Mouse (Mus musculus) midbrain, embryonic 13.5 days (tissue): ENCODE results near the gene Itpripl1. TPM values are rescaled to one million over a fixed set of nuclear protein-coding genes. Genes with fewer than 3 reads are reported as not detected.
A peak's percentile ranks its signal among the peaks of the same experiment; 100 is the strongest.
"Not testable (repeated sequence)": the region's sequence is repeated elsewhere in the genome, so short reads cannot be mapped to it uniquely, and the experiment has no call there.

Source experiments
- ATAC-seq: fragments of 200-750 bp; cut with Nextera tagmentation; 2 replicates; pipeline ENCODE4 v1.8.0; 2017; ENCODE audit warnings: mild to moderate bottlenecking, moderate TSS enrichment, moderate library complexity
- H3K27ac ChIP-seq: fragments of 300-500 bp; sonication (generic); 2 replicates; pipeline ENCODE4 v1.5.1; 2015; ENCODE audit warnings: inconsistent platforms, mild to moderate bottlenecking, moderate library complexity
- H3K27me3 ChIP-seq: fragments of 300-500 bp; sonication (generic); 2 replicates; pipeline ENCODE4 v1.6.1; 2015; ENCODE audit warnings: mild to moderate bottlenecking, inconsistent platforms
- H3K36me3 ChIP-seq: fragments of 300-500 bp; sonication (generic); 2 replicates; pipeline ENCODE4 v1.6.1; 2015; ENCODE audit warnings: mild to moderate bottlenecking, inconsistent platforms
- H3K4me1 ChIP-seq: fragments of 300-500 bp; sonication (generic); replicated peaks from 2 replicates; pipeline ENCODE4 v1.6.1; 2015; ENCODE audit warnings: inconsistent platforms
- H3K4me2 ChIP-seq: fragments of 300-500 bp; sonication (generic); replicated peaks from 2 replicates; pipeline ENCODE4 v1.6.1; 2015; ENCODE audit warnings: moderate library complexity, mild to moderate bottlenecking, inconsistent platforms
- H3K4me3 ChIP-seq: fragments of 300-500 bp; sonication (generic); replicated peaks from 2 replicates; pipeline ENCODE4 v1.5.1; 2015; ENCODE audit warnings: mild to moderate bottlenecking, inconsistent platforms
- H3K9ac ChIP-seq: fragments of 300-500 bp; sonication (generic); replicated peaks from 2 replicates; pipeline ENCODE4 v1.6.1; 2015; ENCODE audit warnings: mild to moderate bottlenecking, inconsistent platforms
- H3K9me3 ChIP-seq: fragments of 300-500 bp; sonication (generic); 2 replicates; pipeline ENCODE4 v1.6.1; 2016; ENCODE audit warnings: mild to moderate bottlenecking, inconsistent platforms
- WGBS: fragments of 180-500 bp; shearing (Covaris S2); methylation state at CpG from one replicate; pipeline ENCODE4 v1.1.7; 2015; 5-methylcytosine and 5-hydroxymethylcytosine counted together
- polyA plus RNA-seq: library from polyadenylated mRNA; unstranded; fragments of >200 nt; fragmentation: Nextera tagmentation; extraction: Ambion mirVana; gene quantifications from 2 replicates; pipeline ENCODE4 v1.2.1, GENCODE M21; 2015

The Itpripl1 gene
- polyA plus RNA-seq, 1 experiment from 2014 or later, result 8.7 TPM

GRCm38 (mm10) chr2:127138449-127138848 is 4.8 kb downstream of the Itpripl1 start:
- Histone ChIP-seq H3K27me3 (no peaks in the 10 kb centered on the region), H3K27ac (no peak overlapping the region), H3K9ac (no peak overlapping the region), H3K9me3 (no peaks in the 10 kb centered on the region), H3K4me3 (no peak overlapping the region), H3K4me1 (peaks cover 32% of the 10 kb centered on the region), H3K4me2 (no peak overlapping the region), H3K36me3 (peaks cover 5% of the 10 kb centered on the region; the same call in 1 of the 2 replicates)
- WGBS, result 91% methylated on average over 4 of the region's 4 CpGs
- ATAC-seq, result no peak

GRCm38 (mm10) chr2:127137838-127138420 is 5.3 kb downstream of the Itpripl1 start:
- H3K36me3 ChIP-seq, result peaks cover 5% of the 10 kb centered on the region; the same call in 1 of the 2 replicates
- no peak overlapping the region for H3K9ac ChIP-seq
- no peaks in the 10 kb centered on the region for H3K27me3 ChIP-seq
- 86% methylated on average over 10 of the region's 10 CpGs for WGBS
- no peaks in the 10 kb centered on the region for H3K9me3 ChIP-seq
- H3K27ac ChIP-seq, result no peak overlapping the region
- peaks cover 32% of the 10 kb centered on the region for H3K4me1 ChIP-seq
- ATAC-seq, result no peak
- H3K4me3 ChIP-seq, result no peak overlapping the region
- no peak overlapping the region for H3K4me2 ChIP-seq

GRCm38 (mm10) chr2:127136979-127137378 is 6.3 kb downstream of the Itpripl1 start:
- 19% methylated on average over 5 of the region's 5 CpGs for WGBS
- Histone ChIP-seq H3K4me3 (no peak overlapping the region), H3K36me3 (peaks cover 5% of the 10 kb centered on the region; the same call in 1 of the 2 replicates), H3K27me3 (no peaks in the 10 kb centered on the region), H3K4me2 (no peak overlapping the region), H3K27ac (peak overlapping the region; percentile 53), H3K4me1 (peaks cover 34% of the 10 kb centered on the region), H3K9ac (0 out of 2 replicates have a peak overlapping the region, but pooled peaks have one; percentile 16), H3K9me3 (no peaks in the 10 kb centered on the region)
- ATAC-seq, result peak; percentile 77

GRCm38 (mm10) chr2:127135255-127135654 is 8.0 kb downstream of the Itpripl1 start:
- H3K9ac ChIP-seq, H3K27me3 ChIP-seq, H3K9me3 ChIP-seq, ATAC-seq, H3K4me2 ChIP-seq, H3K36me3 ChIP-seq, H3K4me3 ChIP-seq, H3K27ac ChIP-seq: not testable (repeated sequence)
- 35% methylated on average over 3 of the region's 3 CpGs for WGBS
- H3K4me1 ChIP-seq, result peaks cover 38% of the 10 kb centered on the region

- H3K9ac ChIP-seq, result peak within 1 kb of the TSS; percentile 70
- peak; percentile 88 for ATAC-seq
- H3K27me3 ChIP-seq, result no peaks in the 10 kb centered on the region
- no peaks in the 10 kb centered on the region for H3K36me3 ChIP-seq
- peak within 1 kb of the TSS; percentile 75 for H3K4me2 ChIP-seq
- peak within 1 kb of the TSS; percentile 85 for H3K4me3 ChIP-seq
- 1% methylated on average over 57 of the region's 57 CpGs for WGBS
- H3K4me1 ChIP-seq, result peaks cover 38% of the 10 kb centered on the region
- peak within 1 kb of the TSS; percentile 79 for H3K27ac ChIP-seq
- no peaks in the 10 kb centered on the region for H3K9me3 ChIP-seq
Observed at GRCm38 (mm10) chr2:127133621-127134461, 9.4 kb downstream of the Itpripl1 start, which contains the start of gene Ncaph. Gene Ncaph (minus strand): TSS chr2:127133954.

GRCm38 (mm10) chr2:127131353-127131752 is 11.9 kb downstream of the Itpripl1 start:
- Histone ChIP-seq H3K36me3 (peaks cover 4% of the 10 kb centered on the region), H3K9me3 (no peaks in the 10 kb centered on the region), H3K9ac (0 out of 2 replicates have a peak overlapping the region, but pooled peaks have one; percentile 3), H3K27ac (no peak overlapping the region), H3K27me3 (no peaks in the 10 kb centered on the region), H3K4me2 (no peak overlapping the region), H3K4me1 (peaks cover 24% of the 10 kb centered on the region), H3K4me3 (no peak overlapping the region)
- WGBS, result 86% methylated on average over 8 of the region's 8 CpGs
- no peak for ATAC-seq

GRCm38 (mm10) chr2:127128926-127129325 is 14.3 kb downstream of the Itpripl1 start:
- H3K27me3 ChIP-seq, result no peaks in the 10 kb centered on the region
- no peak for ATAC-seq
- 89% methylated on average over 5 of the region's 5 CpGs for WGBS
- H3K4me3 ChIP-seq, result no peak overlapping the region
- H3K9ac ChIP-seq, result no peak overlapping the region
- H3K27ac ChIP-seq, result no peak overlapping the region
- no peaks in the 10 kb centered on the region for H3K9me3 ChIP-seq
- H3K4me2 ChIP-seq, result no peak overlapping the region
- H3K4me1 ChIP-seq, result peaks cover 18% of the 10 kb centered on the region
- peaks cover 25% of the 10 kb centered on the region for H3K36me3 ChIP-seq

GRCm38 (mm10) chr2:127121591-127122235 is 21.5 kb downstream of the Itpripl1 start:
- peaks cover 79% of the 10 kb centered on the region for H3K36me3 ChIP-seq
- ATAC-seq, result no peak

GRCm38 (mm10) chr2:127108986-127109385 is 34.3 kb downstream of the Itpripl1 start:
- no peak overlapping the region for H3K9ac ChIP-seq
- ATAC-seq, result no peak
- no peak overlapping the region for H3K4me2 ChIP-seq
- H3K27me3 ChIP-seq, result no peaks in the 10 kb centered on the region
- H3K27ac ChIP-seq, result no peak overlapping the region
- 96% methylated on average over 4 of the region's 4 CpGs for WGBS
- no peak overlapping the region for H3K4me3 ChIP-seq
- H3K9me3 ChIP-seq, result no peaks in the 10 kb centered on the region
- peaks cover 72% of the 10 kb centered on the region for H3K36me3 ChIP-seq
- no peaks in the 10 kb centered on the region for H3K4me1 ChIP-seq

More at GRCm38 (mm10) chr2:127121591-127122235, 21.5 kb downstream of the Itpripl1 start:
- H3K9ac ChIP-seq, result no peak overlapping the region
- H3K27me3 ChIP-seq, result no peaks in the 10 kb centered on the region
- H3K4me1 ChIP-seq, result no peaks in the 10 kb centered on the region
- H3K4me3 ChIP-seq, result no peak overlapping the region
- H3K4me2 ChIP-seq, result no peak overlapping the region
- H3K9me3 ChIP-seq, result no peaks in the 10 kb centered on the region
- 86% methylated on average over 8 of the region's 8 CpGs for WGBS
- no peak overlapping the region for H3K27ac ChIP-seq

GRCm38 (mm10) chr2:127092000-127092399 is 51.2 kb downstream of the Itpripl1 start:
- peaks cover 3% of the 10 kb centered on the region; the same call in 1 of the 2 replicates for H3K36me3 ChIP-seq
- no peak overlapping the region for H3K9ac ChIP-seq
- H3K4me2 ChIP-seq, result no peak overlapping the region
- WGBS, result 82% methylated on average over 8 of the region's 8 CpGs
- no peaks in the 10 kb centered on the region for H3K9me3 ChIP-seq
- H3K4me1 ChIP-seq, result no peaks in the 10 kb centered on the region
- no peaks in the 10 kb centered on the region for H3K27me3 ChIP-seq
- no peak for ATAC-seq
- H3K27ac ChIP-seq, result no peak overlapping the region
- no peak overlapping the region for H3K4me3 ChIP-seq

- not testable (repeated sequence) for H3K36me3 ChIP-seq, H3K9me3 ChIP-seq, H3K27ac ChIP-seq, H3K27me3 ChIP-seq, H3K4me1 ChIP-seq, H3K4me2 ChIP-seq, H3K4me3 ChIP-seq, ATAC-seq
- H3K9ac ChIP-seq, result 0 out of 2 replicates have a peak overlapping the region, but pooled peaks have one; percentile 19
Observed at GRCm38 (mm10) chr2:127090151-127090550, 53.1 kb downstream of the Itpripl1 start.
